Mouse (Mus musculus) G1E (cell line): ENCODE results near the gene Trnp1. TPM values are rescaled to one million over a fixed set of nuclear protein-coding genes. Genes with fewer than 3 reads are reported as not detected.
"Not testable (repeated sequence)": the region's sequence is repeated elsewhere in the genome, so short reads cannot be mapped to it uniquely, and the experiment has no call there.

Experiments used
- ATAC-seq: 2 replicates; pipeline ENCODE4 v1.8.0; 2016; ENCODE audit warnings: mild to moderate bottlenecking; ENCODE audit not compliant: insufficient number of reproducible peaks, poor library complexity, low FRiP score, severe bottlenecking; ENCODE audit errors: extremely low read depth
- DNase-seq: peaks from one replicate; pipeline ENCODE4 v3.0.0; 2012; ENCODE audit warnings: low spot score
- H3K27me3 ChIP-seq: 2 replicates; pipeline ENCODE4 v1.6.1; 2012; ENCODE audit warnings: mild to moderate bottlenecking, low read length, inconsistent platforms; ENCODE audit not compliant: insufficient read depth
- H3K36me3 ChIP-seq: replicated peaks from 2 replicates; pipeline ENCODE3; 2012; ENCODE audit warnings: mild to moderate bottlenecking, inconsistent platforms
- H3K4me1 ChIP-seq: 2 replicates; pipeline ENCODE4 v1.6.1; 2012; ENCODE audit warnings: low read depth, low read length, inconsistent platforms, mixed read lengths; ENCODE audit not compliant: insufficient read depth
- H3K4me3 ChIP-seq: 2 replicates; pipeline ENCODE4 v1.5.1; 2012; ENCODE audit warnings: low read depth, mild to moderate bottlenecking, inconsistent platforms, low read length, moderate library complexity, mixed read lengths
- H3K9me3 ChIP-seq: replicated peaks from 2 replicates; pipeline ENCODE4 v1.6.1; 2012; ENCODE audit warnings: inconsistent platforms
- CTCF ChIP-seq: IDR thresholded peaks from 2 replicates; pipeline ENCODE4 v1.5.1; 2012; ENCODE audit warnings: low read depth, low read length, inconsistent platforms, mixed read lengths
- GATA1 ChIP-seq: IDR thresholded peaks from 2 replicates; pipeline ENCODE4 v1.6.1; 2012; ENCODE audit warnings: borderline replicate concordance, low read length, inconsistent platforms, mixed read lengths
- GATA2 ChIP-seq: IDR thresholded peaks from 2 replicates; pipeline ENCODE4 v1.6.1; 2012; ENCODE audit warnings: low read depth, low read length, inconsistent platforms, borderline replicate concordance
- POLR2AphosphoS5 ChIP-seq: IDR thresholded peaks from 2 replicates; pipeline ENCODE4 v1.6.1; 2012; ENCODE audit warnings: low read depth, low read length, inconsistent platforms; ENCODE audit not compliant: insufficient replicate concordance
- TAL1 ChIP-seq: conservative IDR thresholded peaks from 2 replicates; pipeline ENCODE4 v1.6.1; 2012; ENCODE audit warnings: low read depth, low read length, inconsistent platforms, mixed read lengths
- polyA plus RNA-seq: library from polyadenylated mRNA; stranded (reverse); fragments of >175 nt; gene quantifications from 2 replicates; pipeline ENCODE4 v1.2.3, GENCODE M21; 2012
- total RNA-seq, 2 experiments: library from RNA; stranded (forward) in 1 of 2; stranded (reverse) in 1 of 2; fragments of 200-1000 nt in 1 of 2; fragments of >200 nt in 1 of 2; fragmentation: Nextera tagmentation in 1 of 2; gene quantifications; 2 replicates each; pipeline ENCODE4 v1.2.3; 2014 to 2017

Gene Trnp1
- total and polyA plus RNA-seq, 3 experiments = 0.16 TPM; not detected in 2

DNA sequence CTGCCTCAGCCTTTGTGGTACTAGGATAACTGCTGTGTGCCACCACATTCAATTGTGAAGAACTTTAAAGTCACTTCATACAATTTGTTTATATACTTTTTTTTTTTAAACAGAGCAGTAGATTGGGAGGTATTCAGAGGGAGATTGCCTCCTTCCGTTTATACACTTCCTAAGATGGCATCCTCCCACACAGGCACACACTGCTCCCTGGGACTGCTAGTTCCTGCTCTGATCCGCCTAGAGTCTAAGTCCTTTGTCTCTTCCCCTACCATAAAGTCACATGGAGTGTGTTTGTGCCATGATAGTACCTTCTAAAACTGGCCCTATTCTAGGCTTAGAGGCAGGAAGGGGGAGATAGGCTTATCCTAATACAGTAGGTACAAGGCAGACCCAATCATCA, 23.2 kb upstream of the Trnp1 start:
- DNase-seq (no peak), ATAC-seq (no peak)
- Histone ChIP-seq H3K4me3 (no peak overlapping the region), H3K36me3 (no peaks in the 10 kb centered on the region), H3K9me3 (no peaks in the 10 kb centered on the region), H3K4me1 (no peaks in the 10 kb centered on the region), H3K27me3 (peaks cover 25% of the 10 kb centered on the region)
- TF ChIP-seq TAL1 (no peak), POLR2AphosphoS5 (no peak), GATA2 (no peak), CTCF (no peak), GATA1 (no peak)

DNA sequence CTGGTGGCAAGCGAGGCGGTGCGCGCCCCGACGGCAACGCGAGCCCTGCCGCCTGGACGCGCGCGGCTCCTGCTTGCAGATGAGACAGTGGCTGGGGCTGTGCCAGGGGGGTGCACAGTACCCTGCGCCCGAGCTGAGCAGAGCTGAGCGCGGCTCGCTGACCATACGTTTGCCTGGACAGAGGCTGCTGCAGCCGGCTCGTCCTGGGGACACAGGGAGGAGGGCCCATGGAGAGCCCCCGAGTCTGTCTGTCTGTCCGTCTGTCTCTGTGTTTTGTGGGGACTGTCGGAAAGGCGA, 21.0 kb upstream of the Trnp1 start:
- no peaks in the 10 kb centered on the region for H3K4me1 ChIP-seq
- DNase-seq = no peak
- no peaks in the 10 kb centered on the region for H3K36me3 ChIP-seq
- no peak for ATAC-seq
- no peak overlapping the region for H3K4me3 ChIP-seq
- no peaks in the 10 kb centered on the region for H3K9me3 ChIP-seq
- no peak for TF ChIP-seq GATA2
- peaks cover 25% of the 10 kb centered on the region for H3K27me3 ChIP-seq

DNA sequence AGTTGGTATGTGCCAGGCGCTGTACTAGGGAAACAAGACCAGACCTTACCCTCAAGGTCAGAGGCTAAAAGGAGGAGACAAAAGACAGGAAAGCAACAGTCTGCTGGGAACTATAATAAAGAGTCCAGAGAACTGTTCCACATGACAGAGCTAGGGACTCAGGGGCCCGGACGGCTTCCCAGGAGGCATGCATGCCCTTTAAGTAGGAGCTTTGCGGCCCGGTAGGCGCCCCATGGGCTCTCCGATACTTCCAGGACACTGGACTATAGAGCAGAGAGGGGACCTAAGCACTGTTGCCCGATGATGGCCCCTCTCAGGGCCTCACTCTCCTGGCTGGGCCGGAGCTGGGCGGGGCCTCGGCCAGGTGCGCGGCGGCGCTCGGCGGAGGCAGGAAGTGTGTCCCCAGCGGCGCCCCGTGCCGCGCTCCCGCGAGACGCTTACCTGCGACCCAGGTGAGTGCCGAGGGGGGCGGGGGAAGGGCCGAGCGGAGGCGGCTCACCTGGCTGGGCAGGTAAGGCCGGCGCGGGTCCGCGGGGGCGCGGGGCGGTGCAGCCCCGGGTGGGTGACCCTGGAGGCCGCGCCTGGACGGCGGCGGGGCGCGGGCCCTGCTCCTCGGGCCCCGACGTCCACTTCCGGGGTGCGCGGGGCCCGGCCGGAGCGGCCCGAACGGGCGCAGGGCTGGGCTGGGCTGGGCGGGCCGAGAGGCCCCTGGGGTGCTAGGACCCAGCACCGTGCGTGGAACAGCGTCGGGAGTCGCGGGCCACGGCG, 20.4 kb upstream of the Trnp1 start, which contains the start of gene Kdf1:
TSS of gene Kdf1 (plus strand) at position 363 of the 768 bp plus-strand sequence.
- H3K9me3 ChIP-seq = no peaks in the 10 kb centered on the region
- H3K36me3 ChIP-seq = no peaks in the 10 kb centered on the region
- H3K4me1 ChIP-seq = no peaks in the 10 kb centered on the region
- DNase-seq = no peak
- no peak within 1 kb of the TSS; the same call in 1 of the 2 replicates for H3K4me3 ChIP-seq
- peaks cover 25% of the 10 kb centered on the region for H3K27me3 ChIP-seq
- no peak for TF ChIP-seq POLR2AphosphoS5
- TF ChIP-seq TAL1 = no peak
- TF ChIP-seq GATA1 = no peak
- no peak for ATAC-seq

- Histone ChIP-seq H3K4me1 (no peaks in the 10 kb centered on the region), H3K9me3 (no peaks in the 10 kb centered on the region), H3K27me3 (peaks cover 14% of the 10 kb centered on the region), H3K36me3 (no peaks in the 10 kb centered on the region), H3K4me3 (no peak overlapping the region)
- DNase-seq (peak; percentile 33), ATAC-seq (no peak)
- TF ChIP-seq CTCF (peak; percentile 87), TAL1 (no peak), POLR2AphosphoS5 (no peak), GATA1 (no peak), GATA2 (no peak)
These were observed 14.6 kb upstream of the Trnp1 start for GRCm38 (mm10) chr4:133512972-133513371.

DNA sequence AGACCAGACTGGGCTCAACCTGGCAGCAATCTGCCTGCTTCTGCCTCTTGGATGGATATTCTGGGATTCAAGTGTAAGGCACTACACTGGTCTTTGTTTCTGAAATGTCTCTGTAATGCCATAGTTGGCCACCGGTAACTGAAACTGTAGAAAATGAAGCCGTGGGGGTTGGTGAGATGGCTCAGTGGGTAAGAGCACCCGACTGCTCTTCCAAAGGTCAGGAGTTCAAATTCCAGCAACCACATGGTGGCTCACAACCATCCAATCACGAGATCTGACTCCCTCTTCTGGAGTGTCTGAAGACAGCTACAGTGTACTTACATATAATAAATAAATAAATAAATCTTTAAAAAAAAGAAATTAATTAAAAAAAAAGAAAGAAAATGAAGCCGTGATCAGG, 14.2 kb upstream of the Trnp1 start:
- not testable (repeated sequence) for H3K4me1 ChIP-seq, H3K36me3 ChIP-seq, H3K4me3 ChIP-seq, ATAC-seq, H3K9me3 ChIP-seq, DNase-seq
- peaks cover 17% of the 10 kb centered on the region for H3K27me3 ChIP-seq

- H3K4me1 ChIP-seq = no peaks in the 10 kb centered on the region; the same call in 1 of the 2 replicates
- H3K9me3 ChIP-seq = no peaks in the 10 kb centered on the region
- H3K4me3 ChIP-seq = no peak overlapping the region
- H3K27me3 ChIP-seq = peaks cover 27% of the 10 kb centered on the region
- ATAC-seq (no peak), DNase-seq (no peak)
- no peaks in the 10 kb centered on the region for H3K36me3 ChIP-seq
- TF ChIP-seq GATA2 (no peak), CTCF (no peak), POLR2AphosphoS5 (no peak), TAL1 (no peak), GATA1 (no peak)
These were observed 12.7 kb upstream of the Trnp1 start for GRCm38 (mm10) chr4:133511050-133511449.

DNA sequence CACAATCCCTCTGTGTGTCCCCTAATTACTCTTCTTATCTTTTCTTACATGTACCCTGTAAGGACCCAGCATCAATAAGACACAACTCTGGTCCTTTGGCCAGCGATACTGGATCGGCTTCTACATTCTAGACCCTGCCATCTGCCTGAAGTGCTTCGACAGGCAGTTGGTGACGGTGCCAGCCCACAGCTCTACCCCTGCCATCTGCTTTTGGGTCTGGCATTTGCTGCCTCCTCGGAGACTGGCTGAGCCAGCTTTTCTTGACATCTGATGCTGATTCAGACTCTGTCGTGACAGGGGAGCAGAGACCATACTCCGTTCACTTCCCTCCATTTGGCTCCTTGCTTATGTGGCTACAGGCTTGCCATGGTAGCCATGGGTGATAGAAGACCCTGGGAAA, 10.6 kb upstream of the Trnp1 start:
- TF ChIP-seq GATA2 = no peak
- TF ChIP-seq CTCF = no peak
- no peak for TF ChIP-seq GATA1
- no peak for TF ChIP-seq POLR2AphosphoS5
- no peak for TF ChIP-seq TAL1
- peaks cover 42% of the 10 kb centered on the region for H3K27me3 ChIP-seq
- no peaks in the 10 kb centered on the region for H3K9me3 ChIP-seq
- H3K4me3 ChIP-seq = no peak overlapping the region
- no peak for ATAC-seq
- DNase-seq = no peak
- H3K4me1 ChIP-seq = no peaks in the 10 kb centered on the region; the same call in 1 of the 2 replicates
- no peaks in the 10 kb centered on the region for H3K36me3 ChIP-seq
